Mouse (Mus musculus): ENCODE data around the gene Hspe1. TPM values are rescaled to one million over a fixed set of nuclear protein-coding genes. Genes with fewer than 3 reads are reported as not detected.

Gene Hspe1
- total and polyA plus RNA-seq, 3 experiments = 479 to 915 (median 667) TPM

- DNase-seq (ENCODE audit: extremely low read depth) = no peak
- Histone ChIP-seq H3K79me2 (replicated peaks; ENCODE audit: control insufficient read depth, extremely low read depth, insufficient read depth, poor library complexity, severe bottlenecking) (no peaks in the 10 kb centered on the region), H3K36me3 (replicated peaks in 1 of 2; ENCODE audit: control insufficient read depth in 1 of 2, insufficient read depth in 1 of 2, low read length in 1 of 2) (no peaks in the 10 kb centered on the region), H3K9ac (ENCODE audit: insufficient read depth, low read depth) (no peak overlapping the region), H3K9me3 (replicated peaks; ENCODE audit: low read length) (peaks cover 25% of the 10 kb centered on the region), H3K27me3 (replicated peaks) (no peaks in the 10 kb centered on the region), H3K4me3 (replicated peaks in 1 of 3; ENCODE audit: low read depth in 2 of 3, low read length in 2 of 3, poor library complexity in 1 of 3) (no peak overlapping the region), H3K4me2 (ENCODE audit: insufficient read depth, low read depth, poor library complexity, severe bottlenecking) (no peak overlapping the region), H3K4me1 (ENCODE audit: control insufficient read depth in 1 of 2, insufficient read depth in 2 of 2) (peaks cover 0 to 4% of the 10 kb centered on the region in 2 experiments; a peak in 1 of 4 replicates), H3K27ac (ENCODE audit: insufficient read depth, low read depth) (no peak overlapping the region)
- dilution Hi-C loops (cut with MboI; ENCODE audit: extremely low pct_ligation_motif_present, extremely low pct_unique_long_range_greater_than_20kb, low sequenced_read_pairs) = no loop called here
- TF ChIP-seq KAT2A (IDR thresholded peaks at IDR 0.05; ENCODE audit: insufficient replicate concordance, low read length) (no peak), NRF1 (IDR thresholded peaks at IDR 0.05; ENCODE audit: low read depth, low read length) (no peak), IRF4 (IDR thresholded peaks at IDR 0.05; ENCODE audit: low read depth, low read length) (no peak), ETS1 (conservative IDR thresholded peaks at IDR 0.05; ENCODE audit: low read depth, low read length) (no peak)
- in situ Hi-C loops (cut with MboI; ENCODE audit: low pct_ligation_motif_present, low pct_unique_long_range_greater_than_20kb, low sequenced_read_pairs) = no loop called here
Measured at GRCm38 (mm10) chr1:55039944-55040343, 48.0 kb upstream of the Hspe1 start.

- H3K27me3 ChIP-seq (replicated peaks) = no peaks in the 10 kb centered on the region
- H3K4me3 ChIP-seq (replicated peaks in 1 of 3; ENCODE audit: low read depth in 2 of 3, low read length in 2 of 3, poor library complexity in 1 of 3) = no peak overlapping the region
- H3K4me1 ChIP-seq (ENCODE audit: control insufficient read depth in 1 of 2, insufficient read depth in 2 of 2) = peaks cover 4% of the 10 kb centered on the region in 2 experiments; a peak in 1 of 4 replicates
- dilution Hi-C loops (cut with MboI; ENCODE audit: extremely low pct_ligation_motif_present, extremely low pct_unique_long_range_greater_than_20kb, low sequenced_read_pairs) = no loop called here
- no peaks in the 10 kb centered on the region for H3K79me2 ChIP-seq (replicated peaks; ENCODE audit: control insufficient read depth, extremely low read depth, insufficient read depth, poor library complexity, severe bottlenecking)
- H3K27ac ChIP-seq (ENCODE audit: insufficient read depth, low read depth) = no peak overlapping the region
- no peak for DNase-seq (ENCODE audit: extremely low read depth)
- no peaks in the 10 kb centered on the region for H3K36me3 ChIP-seq (replicated peaks in 1 of 2; ENCODE audit: control insufficient read depth in 1 of 2, insufficient read depth in 1 of 2, low read length in 1 of 2)
- in situ Hi-C loops (cut with MboI; ENCODE audit: low pct_ligation_motif_present, low pct_unique_long_range_greater_than_20kb, low sequenced_read_pairs) = no loop called here
- H3K9ac ChIP-seq (ENCODE audit: insufficient read depth, low read depth) = no peak overlapping the region
- H3K9me3 ChIP-seq (replicated peaks; ENCODE audit: low read length) = peaks cover 25% of the 10 kb centered on the region
- no peak for TF ChIP-seq IRF4 (IDR thresholded peaks at IDR 0.05; ENCODE audit: low read depth, low read length)
- no peak for TF ChIP-seq RCOR1 (conservative IDR thresholded peaks at IDR 0.05; ENCODE audit: low read depth, low read length)
- no peak for TF ChIP-seq TBP (conservative IDR thresholded peaks at IDR 0.05; ENCODE audit: low read depth, low read length)
- TF ChIP-seq ZKSCAN1 (IDR thresholded peaks at IDR 0.05; ENCODE audit: borderline replicate concordance, low read depth, low read length) = no peak
- TF ChIP-seq ZC3H11A (IDR thresholded peaks at IDR 0.05; ENCODE audit: low read depth, low read length) = no peak
- TF ChIP-seq PAX5 (IDR thresholded peaks at IDR 0.05; ENCODE audit: low read length) = no peak
- no peak for TF ChIP-seq HCFC1 (IDR thresholded peaks at IDR 0.05; ENCODE audit: low read depth, low read length)
- TF ChIP-seq SIN3A (IDR thresholded peaks at IDR 0.05; ENCODE audit: low read length) = no peak
- no peak for TF ChIP-seq ETS1 (conservative IDR thresholded peaks at IDR 0.05; ENCODE audit: low read depth, low read length)
- TF ChIP-seq ZMIZ1 (IDR thresholded peaks at IDR 0.05; ENCODE audit: low read depth, low read length) = no peak
- TF ChIP-seq MAFK (IDR thresholded peaks at IDR 0.05; ENCODE audit: insufficient replicate concordance, low read length) = no peak
- TF ChIP-seq SMC3 (IDR thresholded peaks at IDR 0.05; ENCODE audit: low read depth, low read length) = no peak
- no peak for TF ChIP-seq NRF1 (IDR thresholded peaks at IDR 0.05; ENCODE audit: low read depth, low read length)
- no peak for TF ChIP-seq BHLHE40 (IDR thresholded peaks at IDR 0.05; ENCODE audit: low read depth, low read length)
- H3K4me2 ChIP-seq (ENCODE audit: insufficient read depth, low read depth, poor library complexity, severe bottlenecking) = no peak overlapping the region
Measured at GRCm38 (mm10) chr1:55041691-55042090, 46.2 kb upstream of the Hspe1 start.
